Mouse (Mus musculus) stomach, postnatal 0 days (tissue): ENCODE results near the gene Dnajc16.

Source experiments
- CTCF ChIP-seq: IDR thresholded peaks from 2 replicates; pipeline ENCODE4 v1.5.1; 2016; ENCODE audit warnings: antibody characterized with exemption, low read depth, mild to moderate bottlenecking, moderate library complexity
- EP300 ChIP-seq: optimal IDR thresholded peaks from 2 replicates; pipeline ENCODE3; 2016; ENCODE audit warnings: antibody characterized with exemption

- TF ChIP-seq CTCF (no peak), EP300 (no peak)
Measured at GRCm38 (mm10) chr4:141731766-141732165, 59.0 kb downstream of the Dnajc16 start.
